Comparison of ENCODE assay signal across 20 mouse cellular contexts in the genomic region with DNA sequence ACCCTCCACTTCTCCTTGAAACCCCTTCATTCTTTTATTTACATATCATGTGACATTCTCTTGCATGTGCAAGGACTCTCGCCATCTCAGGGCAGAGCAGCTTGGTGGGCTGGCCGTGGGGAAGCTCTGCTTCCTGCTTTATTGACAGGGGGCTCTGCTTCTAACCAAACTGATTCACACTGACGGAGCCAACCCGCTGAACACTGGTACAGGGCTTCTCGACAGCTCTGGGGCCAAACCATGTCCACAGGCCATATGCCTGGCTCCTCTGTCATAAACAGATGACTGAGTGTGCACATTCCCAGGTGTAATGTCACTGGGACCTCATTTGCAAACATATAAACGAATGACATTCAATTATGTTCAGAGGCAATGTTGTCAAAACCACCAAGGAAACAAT.
DNase-seq lines count a peak whose midpoint lies in the region; ATAC-seq lines count a peak whose summit lies in the region.
"Had no signal": no experiment of that assay in that cellular context is flagged by ENCODE, and none has a peak within 500 bp of the region (broad histone marks: within the 10 kb centered on the region; RNA-seq: fewer than 3 reads in every experiment).

No protein-coding gene starts in this region.

- H3K27ac ChIP-seq in embryonic facial prominence, embryonic 11.5 days (replicated peaks; ENCODE audit: low read depth, low read length) = no peak overlapping the region
- no peak overlapping the region for H3K27ac ChIP-seq in embryonic facial prominence, embryonic 14.5 days (replicated peaks; ENCODE audit: low read depth, low read length)
- peak overlapping the region; percentile 57; the same call in 1 of the 2 replicates for H3K27ac ChIP-seq in midbrain, embryonic 14.5 days (replicated peaks; ENCODE audit: low read depth, low read length)
- H3K27ac ChIP-seq: embryonic facial prominence, embryonic 15.5 days; forebrain, embryonic 10.5 days; heart, embryonic 13.5 days; layer of hippocampus, adult 2 months; limb, embryonic 10.5 days; liver, embryonic 12.5 days; lung, embryonic 15.5 days had no signal

- no peak for ATAC-seq in embryonic facial prominence, embryonic 11.5 days (replicated peaks; ENCODE audit: insufficient number of reproducible peaks, low FRiP score, low TSS enrichment, low read depth)
- no peak for ATAC-seq in embryonic facial prominence, embryonic 14.5 days (ENCODE audit: low read depth)
- peak; percentile 55; the same call in 1 of the 2 replicates for ATAC-seq in midbrain, embryonic 14.5 days (ENCODE audit: low FRiP score, low TSS enrichment)
- ATAC-seq: intestine, embryonic 16.5 days; liver, embryonic 12.5 days had no signal

- H3K9me3 ChIP-seq in embryonic facial prominence, embryonic 11.5 days (replicated peaks; ENCODE audit: control insufficient read depth, low read length) = no peaks in the 10 kb centered on the region
- H3K9me3 ChIP-seq in embryonic facial prominence, embryonic 14.5 days (ENCODE audit: control insufficient read depth, low read length) = no peaks in the 10 kb centered on the region
- no peaks in the 10 kb centered on the region for H3K9me3 ChIP-seq in midbrain, embryonic 14.5 days (ENCODE audit: control insufficient read depth, low read length)
- H3K9me3 ChIP-seq: embryonic facial prominence, embryonic 15.5 days; forebrain, embryonic 10.5 days; heart, embryonic 13.5 days; limb, embryonic 10.5 days; liver, embryonic 12.5 days; lung, embryonic 15.5 days had no signal

- no peak overlapping the region for H3K4me3 ChIP-seq in embryonic facial prominence, embryonic 11.5 days (ENCODE audit: low read depth, low read length)
- H3K4me3 ChIP-seq in embryonic facial prominence, embryonic 14.5 days (ENCODE audit: low read depth, low read length) = no peak overlapping the region
- no peak overlapping the region for H3K4me3 ChIP-seq in midbrain, embryonic 14.5 days (replicated peaks; ENCODE audit: low read depth, low read length)
- H3K4me3 ChIP-seq: embryonic facial prominence, embryonic 15.5 days; forebrain, embryonic 10.5 days; heart, embryonic 13.5 days; layer of hippocampus, adult 2 months; limb, embryonic 10.5 days; liver, embryonic 12.5 days; lung, embryonic 15.5 days had no signal

- no peaks in the 10 kb centered on the region for H3K27me3 ChIP-seq in embryonic facial prominence, embryonic 11.5 days (ENCODE audit: control insufficient read depth, insufficient read depth, low read length)
- H3K27me3 ChIP-seq in embryonic facial prominence, embryonic 14.5 days (replicated peaks; ENCODE audit: control insufficient read depth, insufficient read depth, low read length) = no peaks in the 10 kb centered on the region
- no peaks in the 10 kb centered on the region for H3K27me3 ChIP-seq in midbrain, embryonic 14.5 days (ENCODE audit: control insufficient read depth, insufficient read depth, low read length)
- H3K27me3 ChIP-seq: embryonic facial prominence, embryonic 15.5 days; heart, embryonic 13.5 days; liver, embryonic 12.5 days; lung, embryonic 15.5 days had no signal

- H3K9ac ChIP-seq in embryonic facial prominence, embryonic 11.5 days (replicated peaks; ENCODE audit: low read length) = no peak overlapping the region
- H3K9ac ChIP-seq in embryonic facial prominence, embryonic 14.5 days (ENCODE audit: low read depth, low read length) = no peak overlapping the region
- H3K9ac ChIP-seq in midbrain, embryonic 14.5 days (replicated peaks; ENCODE audit: low read length) = no peak overlapping the region
- H3K9ac ChIP-seq: embryonic facial prominence, embryonic 15.5 days; heart, embryonic 13.5 days; liver, embryonic 12.5 days; lung, embryonic 15.5 days had no signal

- no peaks in the 10 kb centered on the region for H3K4me1 ChIP-seq in embryonic facial prominence, embryonic 11.5 days (ENCODE audit: control insufficient read depth, insufficient read depth, low read length)
- no peaks in the 10 kb centered on the region for H3K4me1 ChIP-seq in embryonic facial prominence, embryonic 14.5 days (ENCODE audit: control insufficient read depth, insufficient read depth, low read length)
- no peaks in the 10 kb centered on the region for H3K4me1 ChIP-seq in midbrain, embryonic 14.5 days (ENCODE audit: control insufficient read depth, insufficient read depth, low read length)
- H3K4me1 ChIP-seq: embryonic facial prominence, embryonic 15.5 days; forebrain, embryonic 10.5 days; heart, embryonic 13.5 days; liver, embryonic 12.5 days; lung, embryonic 15.5 days had no signal

- WGBS in embryonic facial prominence, embryonic 11.5 days = 56% methylated on average over 6 of the region's 6 CpGs
- WGBS in embryonic facial prominence, embryonic 14.5 days = 39% methylated on average over 6 of the region's 6 CpGs
- WGBS in midbrain, embryonic 14.5 days = 38% methylated on average over 6 of the region's 6 CpGs

- no peak overlapping the region for H3K4me2 ChIP-seq in embryonic facial prominence, embryonic 11.5 days (ENCODE audit: low read depth, low read length)
- H3K4me2 ChIP-seq in embryonic facial prominence, embryonic 14.5 days (ENCODE audit: low read depth, low read length) = no peak overlapping the region
- H3K4me2 ChIP-seq in midbrain, embryonic 14.5 days (ENCODE audit: low read length) = no peak overlapping the region
- H3K4me2 ChIP-seq: embryonic facial prominence, embryonic 15.5 days; heart, embryonic 13.5 days; liver, embryonic 12.5 days; lung, embryonic 15.5 days had no signal

- intact Hi-C loops in left cerebral cortex, postnatal 4 days (cut with DNase I) = no loop called here

- peak; percentile 6 for DNase-seq in left cerebral cortex, postnatal 4 days
- no peak for DNase-seq in left cerebral cortex, adult 8-10 months (ENCODE audit: low spot score in 2 of 2)
- DNase-seq in embryonic facial prominence, embryonic 11.5 days (ENCODE audit: low spot score) = peak; percentile 24
- DNase-seq in embryonic facial prominence, embryonic 14.5 days (ENCODE audit: low spot score) = peak; percentile 10
- peak; percentile 47 for DNase-seq in midbrain, embryonic 14.5 days
- DNase-seq in frontal cortex, postnatal 25 days (ENCODE audit: low spot score in 2 of 2) = no peak
- DNase-seq in lung, postnatal 25 days (ENCODE audit: low spot score) = no peak
- DNase-seq: adrenal gland, postnatal 36 days; cerebellum, adult 9-11 months; heart, postnatal 36 days; right cerebral cortex, adult 18-20 months; thymus, adult 18-20 months had no signal

- H3K36me3 ChIP-seq in embryonic facial prominence, embryonic 11.5 days (replicated peaks; ENCODE audit: control insufficient read depth, insufficient read depth, low read depth, low read length) = no peaks in the 10 kb centered on the region
- H3K36me3 ChIP-seq in embryonic facial prominence, embryonic 14.5 days (ENCODE audit: control insufficient read depth, insufficient read depth, low read length) = no peaks in the 10 kb centered on the region
- H3K36me3 ChIP-seq in midbrain, embryonic 14.5 days (ENCODE audit: control insufficient read depth, insufficient read depth, low read length) = no peaks in the 10 kb centered on the region
- H3K36me3 ChIP-seq: embryonic facial prominence, embryonic 15.5 days; forebrain, embryonic 10.5 days; heart, embryonic 13.5 days; limb, embryonic 10.5 days; liver, embryonic 12.5 days; lung, embryonic 15.5 days had no signal

Comparison
In these comparisons a context has a peak if more than half of its experiments do, and no peak if none do; other contexts are left out.
1. DNase-seq: peak in left cerebral cortex, postnatal 4 days (single experiment), embryonic facial prominence, embryonic 11.5 days (single experiment), embryonic facial prominence, embryonic 14.5 days (single experiment) and midbrain, embryonic 14.5 days (single experiment); none in left cerebral cortex, adult 8-10 months (0 of 2), frontal cortex, postnatal 25 days (0 of 2) and lung, postnatal 25 days (single experiment).